Mouse (Mus musculus) hindbrain, postnatal 0 days (tissue): ENCODE measurements around the gene Net1. TPM values are rescaled to one million over a fixed set of nuclear protein-coding genes. Genes with fewer than 3 reads are reported as not detected.
A peak's percentile ranks its signal among the peaks of the same experiment; 100 is the strongest.

ENCODE experiments used
- ATAC-seq: fragments of 200-750 bp; cut with Nextera tagmentation; 2 replicates; pipeline ENCODE4 v1.8.0; 2017; ENCODE audit warnings: mild to moderate bottlenecking, moderate TSS enrichment, moderate library complexity
- DNase-seq: peaks from one replicate; pipeline ENCODE4 v3.0.0-alpha.2; 2015; ENCODE audit warnings: low spot score
- H3K27ac ChIP-seq: fragments of 300-500 bp; sonication (generic); 2 replicates; pipeline ENCODE4 v1.5.1; 2014; ENCODE audit warnings: mild to moderate bottlenecking
- H3K27me3 ChIP-seq: fragments of 300-500 bp; sonication (generic); 2 replicates; pipeline ENCODE4 v1.6.1; 2014; ENCODE audit warnings: low read length, mixed read lengths; ENCODE audit not compliant: insufficient read depth
- H3K36me3 ChIP-seq: fragments of 300-500 bp; sonication (generic); 2 replicates; pipeline ENCODE4 v1.6.1; 2014; ENCODE audit warnings: low read length, mixed read lengths; ENCODE audit not compliant: insufficient read depth
- H3K4me1 ChIP-seq: fragments of 300-500 bp; sonication (generic); 2 replicates; pipeline ENCODE4 v1.6.1; 2014; ENCODE audit warnings: antibody characterized with exemption, low read length, mixed read lengths; ENCODE audit not compliant: insufficient read depth
- H3K4me2 ChIP-seq: fragments of 300-500 bp; sonication (generic); 2 replicates; pipeline ENCODE4 v1.6.1; 2014; ENCODE audit warnings: low read depth, mild to moderate bottlenecking, low read length, moderate library complexity, mixed read lengths
- H3K4me3 ChIP-seq: fragments of 300-500 bp; sonication (generic); 2 replicates; pipeline ENCODE4 v1.5.1; 2014; ENCODE audit warnings: low read length
- H3K9ac ChIP-seq: fragments of 300-500 bp; sonication (generic); replicated peaks from 2 replicates; pipeline ENCODE4 v1.6.1; 2014; ENCODE audit warnings: mild to moderate bottlenecking, low read length, moderate library complexity, mixed read lengths
- H3K9me3 ChIP-seq: fragments of 300-500 bp; sonication (generic); 2 replicates; pipeline ENCODE4 v1.6.1; 2016; ENCODE audit warnings: low read length, mixed read lengths
- CTCF ChIP-seq: IDR thresholded peaks from 2 replicates; pipeline ENCODE4 v1.5.1; 2016; ENCODE audit warnings: antibody characterized with exemption, control low read depth, low read depth
- WGBS: fragments of 180-500 bp; shearing (Covaris S2); extraction: QIAGEN DNeasy Blood & Tissue Kit; methylation state at CpG from one replicate; pipeline ENCODE4 v1.1.7; 2014; 5-methylcytosine and 5-hydroxymethylcytosine counted together
- polyA plus RNA-seq: library from polyadenylated mRNA; unstranded; fragments of >200 nt; fragmentation: Nextera tagmentation; extraction: Ambion mirVana; gene quantifications from 2 replicates; pipeline ENCODE4 v1.2.1, GENCODE M21; 2015
- total RNA-seq: library from RNA; depleted of rRNA; stranded (reverse); fragments of >200 nt; gene quantifications from 2 replicates; pipeline ENCODE4 v1.2.3, GENCODE M21; 2014

The Net1 gene
- total and polyA plus RNA-seq, 2 experiments from 2014 or later: 12.1 to 12.7 TPM

DNA sequence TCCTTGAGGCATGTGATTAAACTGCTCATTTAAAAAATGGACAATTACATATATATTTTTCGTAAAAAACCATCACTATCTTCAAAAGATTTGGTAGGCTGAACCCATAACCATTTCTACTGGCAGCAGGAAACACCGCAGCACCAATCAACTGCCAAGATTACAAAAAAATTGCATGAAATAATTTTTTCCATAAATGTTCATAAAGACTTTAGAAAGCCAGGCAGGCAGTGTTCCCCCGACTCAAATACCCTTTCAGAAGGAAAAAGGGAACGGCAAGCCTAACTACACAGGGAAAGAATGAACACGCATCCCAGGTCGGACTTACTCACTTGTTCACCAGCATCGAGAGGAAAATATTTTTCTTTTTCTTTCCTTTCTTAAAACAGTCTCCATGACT lies 25.4 kb downstream of the Net1 start:
- TF ChIP-seq CTCF: no peak
- H3K27ac ChIP-seq: no peak overlapping the region
- H3K9me3 ChIP-seq: no peaks in the 10 kb centered on the region
- no peaks in the 10 kb centered on the region for H3K4me1 ChIP-seq
- ATAC-seq (no peak), DNase-seq (no peak)
- H3K4me3 ChIP-seq: peak overlapping the region; percentile 47
- H3K36me3 ChIP-seq: peaks cover 5% of the 10 kb centered on the region; the same call in 1 of the 2 replicates
- no peak overlapping the region; the same call in 1 of the 2 replicates for H3K9ac ChIP-seq
- H3K27me3 ChIP-seq: 0 out of 2 replicates have a peak, but pooled peaks cover 8% of the 10 kb centered on the region
- H3K4me2 ChIP-seq: peak overlapping the region; percentile 68
- 24% methylated on average over 7 of the region's 7 CpGs for WGBS

- peaks cover 11% of the 10 kb centered on the region; the same call in 1 of the 2 replicates for H3K36me3 ChIP-seq
- no peak overlapping the region for H3K9ac ChIP-seq
- 0 out of 2 replicates have a peak overlapping the region, but pooled peaks have one; percentile 68 for H3K4me2 ChIP-seq
- no peak overlapping the region for H3K4me3 ChIP-seq
- DNase-seq (no peak), ATAC-seq (no peak)
- 0 out of 2 replicates have a peak, but pooled peaks cover 8% of the 10 kb centered on the region for H3K27me3 ChIP-seq
- TF ChIP-seq CTCF: no peak
- no peaks in the 10 kb centered on the region for H3K4me1 ChIP-seq
- H3K9me3 ChIP-seq: no peaks in the 10 kb centered on the region
- 62% methylated on average over 8 of the region's 8 CpGs for WGBS
- H3K27ac ChIP-seq: no peak overlapping the region
Measured at GRCm38 (mm10) chr13:3891479-3892087, 26.4 kb downstream of the Net1 start.

GRCm38 (mm10) chr13:3890061-3890460 lies 28.0 kb downstream of the Net1 start:
- Histone ChIP-seq H3K4me3 (no peak overlapping the region), H3K36me3 (peaks cover 15% of the 10 kb centered on the region; the same call in 1 of the 2 replicates), H3K27me3 (0 out of 2 replicates have a peak, but pooled peaks cover 8% of the 10 kb centered on the region), H3K27ac (no peak overlapping the region), H3K4me2 (no peak overlapping the region), H3K9me3 (no peaks in the 10 kb centered on the region), H3K4me1 (no peaks in the 10 kb centered on the region), H3K9ac (no peak overlapping the region)
- TF ChIP-seq CTCF: no peak
- DNase-seq (no peak), ATAC-seq (no peak)
- 53% methylated on average over 8 of the region's 8 CpGs for WGBS

GRCm38 (mm10) chr13:3889111-3889510 lies 28.9 kb downstream of the Net1 start:
- peaks cover 15% of the 10 kb centered on the region; the same call in 1 of the 2 replicates for H3K36me3 ChIP-seq
- H3K4me1 ChIP-seq: no peaks in the 10 kb centered on the region
- no peak for TF ChIP-seq CTCF
- DNase-seq (no peak), ATAC-seq (no peak)
- no peak overlapping the region for H3K4me3 ChIP-seq
- no peak overlapping the region for H3K9ac ChIP-seq
- no peak overlapping the region for H3K4me2 ChIP-seq
- 0 out of 2 replicates have a peak, but pooled peaks cover 8% of the 10 kb centered on the region for H3K27me3 ChIP-seq
- H3K9me3 ChIP-seq: no peaks in the 10 kb centered on the region
- no peak overlapping the region for H3K27ac ChIP-seq
- 96% methylated on average over 3 of the region's 3 CpGs for WGBS

- DNase-seq (no peak), ATAC-seq (no peak)
- no peak overlapping the region for H3K4me2 ChIP-seq
- H3K4me3 ChIP-seq: no peak overlapping the region
- H3K9me3 ChIP-seq: no peaks in the 10 kb centered on the region
- 94% methylated on average over 7 of the region's 7 CpGs for WGBS
- H3K27ac ChIP-seq: no peak overlapping the region
- peaks cover 15% of the 10 kb centered on the region; the same call in 1 of the 2 replicates for H3K36me3 ChIP-seq
- no peak for TF ChIP-seq CTCF
- H3K4me1 ChIP-seq: no peaks in the 10 kb centered on the region
- no peak overlapping the region for H3K9ac ChIP-seq
- H3K27me3 ChIP-seq: no peaks in the 10 kb centered on the region
Measured at GRCm38 (mm10) chr13:3886663-3887062, 31.4 kb downstream of the Net1 start.

GRCm38 (mm10) chr13:3877679-3878220 lies 40.3 kb downstream of the Net1 start:
- no peak for DNase-seq
- WGBS: 55% methylated on average over 4 of the region's 4 CpGs
- Histone ChIP-seq H3K4me2 (no peak overlapping the region), H3K9ac (no peak overlapping the region), H3K27me3 (no peaks in the 10 kb centered on the region), H3K9me3 (no peaks in the 10 kb centered on the region), H3K4me1 (no peaks in the 10 kb centered on the region), H3K4me3 (no peak overlapping the region), H3K36me3 (no peaks in the 10 kb centered on the region), H3K27ac (no peak overlapping the region)
- TF ChIP-seq CTCF: no peak
- ATAC-seq: no peak

- Histone ChIP-seq H3K9ac (no peak overlapping the region), H3K4me2 (no peak overlapping the region), H3K27ac (no peak overlapping the region), H3K4me1 (no peaks in the 10 kb centered on the region), H3K4me3 (no peak overlapping the region), H3K36me3 (no peaks in the 10 kb centered on the region), H3K9me3 (no peaks in the 10 kb centered on the region), H3K27me3 (no peaks in the 10 kb centered on the region)
- 66% methylated on average over 6 of the region's 6 CpGs for WGBS
- DNase-seq (no peak), ATAC-seq (peak; percentile 39; the same call in 1 of the 2 replicates)
- no peak for TF ChIP-seq CTCF
Measured at GRCm38 (mm10) chr13:3877185-3877584, 40.8 kb downstream of the Net1 start.
